Mouse (Mus musculus) ES-E14 (cell line): ENCODE data around the gene Pagr1b. TPM values are rescaled to one million over a fixed set of nuclear protein-coding genes. Genes with fewer than 3 reads are reported as not detected.

Source experiments
- DNase-seq: peaks from one replicate; pipeline ENCODE4 v3.0.0-alpha.2; 2013; ENCODE audit warnings: low read depth, low spot score
- H3K27ac ChIP-seq: 2 replicates; pipeline ENCODE4 v1.5.1; 2012; ENCODE audit warnings: low read depth, mild to moderate bottlenecking, low read length, moderate library complexity, mixed read lengths; ENCODE audit not compliant: poor library complexity, insufficient read depth, severe bottlenecking
- H3K36me3 ChIP-seq: 2 replicates; pipeline ENCODE4 v1.6.1; 2012; ENCODE audit warnings: mild to moderate bottlenecking, low read length, moderate library complexity, mixed read lengths; ENCODE audit not compliant: control insufficient read depth, poor library complexity, insufficient read depth, severe bottlenecking
- H3K4me1 ChIP-seq, 2 experiments: fragments of 150-350 bp in 1 of 2; sonication (generic) in 1 of 2; 2 replicates each; pipeline ENCODE4 v1.6.1; 2012; ENCODE audit warnings: low read length in 2 of 2, mild to moderate bottlenecking in 1 of 2, mixed read lengths in 1 of 2; ENCODE audit not compliant: control insufficient read depth in 2 of 2, insufficient read depth in 2 of 2, poor library complexity in 1 of 2
- H3K4me3 ChIP-seq, 2 experiments: fragments of 150-350 bp in 1 of 2; sonication (generic) in 1 of 2; 2 replicates each; pipeline ENCODE4 v1.5.1; 2012; ENCODE audit warnings: low read length in 2 of 2, low read depth in 1 of 2, mild to moderate bottlenecking in 1 of 2, mixed read lengths in 1 of 2; ENCODE audit not compliant: insufficient read depth in 1 of 2, poor library complexity in 1 of 2, severe bottlenecking in 1 of 2
- H3K9ac ChIP-seq: 2 replicates; pipeline ENCODE4 v1.6.1; 2012; ENCODE audit warnings: low read depth, mild to moderate bottlenecking, low read length, mixed read lengths; ENCODE audit not compliant: poor library complexity, insufficient read depth, severe bottlenecking
- H3K9me3 ChIP-seq: fragments of 150-350 bp; sonication (generic); 2 replicates; pipeline ENCODE4 v1.6.1; 2012; ENCODE audit warnings: low read depth, mild to moderate bottlenecking, low read length; ENCODE audit not compliant: control insufficient read depth, insufficient read depth
- CHD2 ChIP-seq: IDR thresholded peaks from 2 replicates; pipeline ENCODE4 v1.6.1; 2014; ENCODE audit warnings: mild to moderate bottlenecking, low read depth, low read length, inconsistent platforms
- HCFC1 ChIP-seq: IDR thresholded peaks from 2 replicates; pipeline ENCODE4 v1.6.1; 2012; ENCODE audit warnings: low read length, inconsistent platforms, borderline replicate concordance; ENCODE audit not compliant: insufficient read depth
- MAFK ChIP-seq: IDR thresholded peaks from 2 replicates; pipeline ENCODE4 v1.6.1; 2014; ENCODE audit warnings: mild to moderate bottlenecking, low read depth, low read length, inconsistent platforms; ENCODE audit not compliant: insufficient read depth
- ZC3H11A ChIP-seq: IDR thresholded peaks from 2 replicates; pipeline ENCODE4 v1.6.1; 2012; ENCODE audit warnings: low read depth, mild to moderate bottlenecking, inconsistent platforms, low read length, borderline replicate concordance
- ZNF384 ChIP-seq: IDR thresholded peaks from 2 replicates; pipeline ENCODE4 v1.6.1; 2012; ENCODE audit warnings: low read depth, low read length, inconsistent platforms
- in situ Hi-C, 2 experiments: fragments of 600-800 bp; cut with MboI; formaldehyde crosslinking; loops; one replicate each; pipeline ENCODE4 v1.15.1; 2025; ENCODE audit warnings: low sequenced_read_pairs in 2 of 2, inconsistent platforms in 1 of 2; ENCODE audit not compliant: unreplicated experiment in 2 of 2
- total RNA-seq: library from RNA; depleted of rRNA; stranded (reverse); fragments of 300-350 nt; gene quantifications from 2 replicates; pipeline ENCODE4 v1.2.3, GENCODE M21; 2012

Gene Pagr1b
- total RNA-seq, 1 experiment, result 1.3 TPM

GRCm38 (mm10) chr7:126996449-126996848 is 19.8 kb downstream of the Pagr1b start:
- in situ Hi-C loops, result no loop called here
- no peaks in the 10 kb centered on the region for H3K9me3 ChIP-seq
- TF ChIP-seq ZC3H11A (no peak), MAFK (no peak; the same call in 1 of the 2 replicates), ZNF384 (no peak), HCFC1 (no peak), CHD2 (no peak)
- H3K4me3 ChIP-seq, result no peak overlapping the region
- H3K36me3 ChIP-seq, result peaks cover 11% of the 10 kb centered on the region; the same call in 1 of the 2 replicates
- H3K4me1 ChIP-seq, result peaks cover 0 to 2% of the 10 kb centered on the region in 2 experiments; a peak in 1 of 4 replicates
- DNase-seq, result no peak
- no peak overlapping the region for H3K9ac ChIP-seq
- H3K27ac ChIP-seq, result no peak overlapping the region

DNA sequence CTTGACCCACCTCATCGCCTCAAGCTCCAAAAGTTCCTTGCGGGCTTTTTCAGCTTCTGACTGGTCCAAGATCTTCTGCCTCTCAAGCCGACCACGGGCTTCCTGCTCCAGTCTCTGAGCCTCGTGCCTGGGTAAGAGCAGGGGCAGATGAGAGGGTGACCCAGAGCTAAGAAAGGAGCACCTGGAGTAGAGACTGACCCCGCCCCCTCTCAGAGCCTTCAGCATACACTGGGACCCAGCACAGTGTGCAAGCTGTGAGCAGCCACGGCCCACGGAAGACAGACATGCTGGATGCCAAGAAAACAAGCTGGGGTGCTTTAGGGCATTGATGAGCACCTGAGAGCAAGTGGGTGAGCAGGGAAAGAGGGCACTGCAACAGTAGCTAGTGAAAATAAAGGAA is 27.5 kb downstream of the Pagr1b start:
- Histone ChIP-seq H3K27ac (no peak overlapping the region), H3K9ac (no peak overlapping the region), H3K9me3 (no peaks in the 10 kb centered on the region), H3K36me3 (0 out of 2 replicates have a peak, but pooled peaks cover 5% of the 10 kb centered on the region), H3K4me1 (peaks cover 1 to 2% of the 10 kb centered on the region in 2 experiments; a peak in 1 of 4 replicates), H3K4me3 (no peak overlapping the region)
- no peak for DNase-seq
- in situ Hi-C loops, result no loop called here
- TF ChIP-seq CHD2, result no peak
- no peak for TF ChIP-seq ZNF384
- no peak for TF ChIP-seq HCFC1
- no peak for TF ChIP-seq ZC3H11A
- no peak for TF ChIP-seq MAFK

GRCm38 (mm10) chr7:126986319-126986718 is 30.0 kb downstream of the Pagr1b start:
- Histone ChIP-seq H3K4me3 (no peak overlapping the region), H3K9ac (no peak overlapping the region; the same call in 1 of the 2 replicates), H3K27ac (no peak overlapping the region), H3K4me1 (peaks cover 1 to 2% of the 10 kb centered on the region in 2 experiments; a peak in 1 of 4 replicates), H3K9me3 (no peaks in the 10 kb centered on the region), H3K36me3 (no peaks in the 10 kb centered on the region)
- no peak for DNase-seq
- TF ChIP-seq CHD2 (no peak), ZC3H11A (no peak), ZNF384 (no peak), MAFK (no peak), HCFC1 (no peak)
- in situ Hi-C loops, result no loop called here

DNA sequence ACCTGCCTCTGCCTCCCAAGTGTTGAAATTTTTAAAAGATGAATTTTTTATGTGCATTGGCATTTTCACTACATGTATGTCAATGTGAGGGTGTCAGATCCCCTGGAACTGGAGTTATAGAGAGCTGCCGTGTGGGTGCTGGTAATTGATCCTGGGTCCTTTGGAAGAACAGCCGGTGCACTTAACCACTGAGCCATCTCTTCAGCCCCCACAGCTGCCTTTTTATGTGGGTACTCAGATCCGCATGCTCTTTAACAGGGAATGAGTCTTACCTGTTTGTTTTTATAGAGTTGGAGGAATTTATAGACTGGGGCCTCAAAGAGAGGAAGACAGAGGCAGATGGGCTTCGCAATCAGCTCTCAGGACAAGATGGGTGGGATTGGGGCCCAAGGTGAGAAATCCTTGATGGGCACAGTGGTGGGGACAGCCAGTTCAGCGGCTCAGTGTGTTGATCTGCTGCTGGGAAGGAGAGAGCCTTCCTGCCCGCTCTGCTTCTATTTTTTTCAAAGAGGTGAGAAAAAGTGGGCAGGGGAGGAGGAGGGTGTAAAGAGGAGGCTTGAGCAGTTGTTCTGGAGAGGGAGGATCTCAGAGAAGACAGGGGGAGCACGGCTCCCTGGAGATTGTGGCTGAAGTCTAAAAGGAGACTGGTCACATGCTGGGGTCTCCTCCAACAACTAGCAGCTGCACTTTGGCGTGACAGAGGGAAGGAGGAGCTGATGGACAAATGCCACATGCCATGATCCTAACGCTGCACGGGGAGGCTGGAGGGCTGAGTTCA is 31.4 kb downstream of the Pagr1b start:
- Histone ChIP-seq H3K9me3 (no peaks in the 10 kb centered on the region), H3K36me3 (peaks cover 4% of the 10 kb centered on the region; the same call in 1 of the 2 replicates), H3K4me1 (peaks cover 1 to 2% of the 10 kb centered on the region in 2 experiments; a peak in 1 of 4 replicates), H3K27ac (no peak overlapping the region), H3K4me3 (no peak overlapping the region), H3K9ac (no peak overlapping the region)
- in situ Hi-C loops, result no loop called here
- TF ChIP-seq MAFK (no peak), CHD2 (no peak), ZNF384 (no peak), HCFC1 (no peak), ZC3H11A (no peak)
- no peak for DNase-seq

DNA sequence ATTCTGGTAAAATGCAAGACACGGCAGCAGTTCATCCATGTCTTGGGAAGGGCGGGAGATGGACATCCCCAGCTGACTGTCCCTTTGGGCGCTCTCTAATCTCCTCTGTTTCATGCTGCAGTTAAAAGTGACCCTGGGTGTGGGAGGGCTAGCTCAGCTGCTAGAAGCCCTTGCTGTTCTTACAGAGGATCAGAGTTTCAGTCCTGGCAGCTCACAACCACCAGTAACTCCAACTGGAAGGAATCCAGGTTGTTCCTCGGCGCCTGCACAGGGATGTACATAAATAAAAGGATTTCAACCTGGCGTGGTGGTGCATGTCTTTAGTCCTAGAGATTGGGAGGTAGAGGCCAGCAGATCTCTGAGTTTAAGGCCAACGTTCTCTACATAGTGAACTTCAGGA is 33.2 kb downstream of the Pagr1b start:
- TF ChIP-seq ZC3H11A (no peak), CHD2 (no peak), ZNF384 (no peak), MAFK (no peak), HCFC1 (no peak)
- Histone ChIP-seq H3K9me3 (no peaks in the 10 kb centered on the region), H3K27ac (no peak overlapping the region), H3K4me3 (no peak overlapping the region), H3K9ac (no peak overlapping the region), H3K36me3 (peaks cover 21% of the 10 kb centered on the region), H3K4me1 (peaks cover 0 to 5% of the 10 kb centered on the region in 2 experiments; a peak in 2 of 4 replicates)
- no peak for DNase-seq
- in situ Hi-C loops, result no loop called here
